Mouse (Mus musculus) myocyte (in vitro differentiated cells): ENCODE data around the gene Aldh1l1. TPM values are rescaled to one million over a fixed set of nuclear protein-coding genes. Genes with fewer than 3 reads are reported as not detected.
"Not testable (repeated sequence)": the region's sequence is repeated elsewhere in the genome, so short reads cannot be mapped to it uniquely, and the experiment has no call there.

Source experiments
- H3K27me3 ChIP-seq: one replicate; pipeline ENCODE4 v1.6.1; 2011; ENCODE audit not compliant: control insufficient read depth, insufficient read depth, insufficient read length
- H3K36me3 ChIP-seq: one replicate; pipeline ENCODE4 v1.6.1; 2011; ENCODE audit not compliant: control insufficient read depth, insufficient read depth
- H3K4me2 ChIP-seq: one replicate; pipeline ENCODE4 v1.6.1; 2011; ENCODE audit warnings: low read depth, control low read depth
- H3K4me3 ChIP-seq: one replicate; pipeline ENCODE4 v1.5.1; 2011; ENCODE audit warnings: mild to moderate bottlenecking, control low read depth, moderate library complexity
- H3K79me2 ChIP-seq: one replicate; pipeline ENCODE4 v1.6.1; 2011; ENCODE audit not compliant: control insufficient read depth, insufficient read depth
- H3ac ChIP-seq: one replicate; pipeline ENCODE4 v1.6.1; 2011; ENCODE audit not compliant: control insufficient read depth, insufficient read length
- CEBPB ChIP-seq: IDR thresholded peaks from 2 replicates; pipeline ENCODE4 v1.6.1; 2011; ENCODE audit warnings: mild to moderate bottlenecking, moderate library complexity; ENCODE audit not compliant: poor library complexity, insufficient read depth, severe bottlenecking
- E2F4 ChIP-seq: IDR thresholded peaks from one replicate; pipeline ENCODE4 v1.6.1; 2011; ENCODE audit warnings: mild to moderate bottlenecking, control low read depth, moderate library complexity; ENCODE audit not compliant: insufficient read depth
- MAX ChIP-seq: IDR thresholded peaks from one replicate; pipeline ENCODE4 v1.6.1; 2011; ENCODE audit warnings: low read depth, mild to moderate bottlenecking, control low read depth
- MYOD1 ChIP-seq, 3 experiments: IDR thresholded peaks; one replicate each; pipeline ENCODE4 v1.6.1; 2011; ENCODE audit warnings: control low read depth in 2 of 3, low read depth in 2 of 3, mild to moderate bottlenecking in 2 of 3, moderate library complexity in 1 of 3; ENCODE audit not compliant: insufficient read length in 2 of 3, control insufficient read depth in 1 of 3
- MYOG ChIP-seq, 3 experiments: IDR thresholded peaks; one replicate each; pipeline ENCODE4 v1.6.1; 2011; ENCODE audit warnings: control low read depth in 2 of 3, low read depth in 2 of 3, mild to moderate bottlenecking in 2 of 3; ENCODE audit not compliant: insufficient read length in 2 of 3, control insufficient read depth in 1 of 3, insufficient read depth in 1 of 3
- POLR2A ChIP-seq: IDR thresholded peaks from one replicate; pipeline ENCODE4 v1.6.1; 2011; ENCODE audit warnings: low read depth, mild to moderate bottlenecking, control low read depth, moderate library complexity; ENCODE audit not compliant: insufficient read length
- POLR2AphosphoS2 ChIP-seq: IDR thresholded peaks from one replicate; pipeline ENCODE4 v1.6.1; 2011; ENCODE audit warnings: low read depth, control low read depth; ENCODE audit not compliant: insufficient read length
- REST ChIP-seq: IDR thresholded peaks from one replicate; pipeline ENCODE4 v1.6.1; 2011; ENCODE audit warnings: mild to moderate bottlenecking, control low read depth, moderate library complexity; ENCODE audit not compliant: insufficient read depth, insufficient read length
- SRF ChIP-seq: IDR thresholded peaks from one replicate; pipeline ENCODE4 v1.6.1; 2011; ENCODE audit warnings: low read depth; ENCODE audit not compliant: control insufficient read depth, insufficient read length
- TCF12 ChIP-seq: IDR thresholded peaks from one replicate; pipeline ENCODE4 v1.6.1; 2011; ENCODE audit warnings: mild to moderate bottlenecking, control low read depth; ENCODE audit not compliant: poor library complexity, insufficient read depth, severe bottlenecking
- TCF3 ChIP-seq: IDR thresholded peaks from one replicate; pipeline ENCODE4 v1.6.1; 2011; ENCODE audit warnings: low read depth, control low read depth; ENCODE audit not compliant: insufficient read length
- USF1 ChIP-seq: IDR thresholded peaks from one replicate; pipeline ENCODE4 v1.6.1; 2011; ENCODE audit warnings: low read depth, mild to moderate bottlenecking, control low read depth, moderate library complexity
- polyA plus RNA-seq: library from polyadenylated mRNA; unstranded; fragments of >200 nt; fragmentation: generic; extraction: Trizol; gene quantifications from one replicate; pipeline ENCODE4 v1.2.1, GENCODE M21; 2012; ENCODE audit warnings: missing spikeins

Gene Aldh1l1
- polyA plus RNA-seq, 1 experiment, result 1.1 TPM

DNA sequence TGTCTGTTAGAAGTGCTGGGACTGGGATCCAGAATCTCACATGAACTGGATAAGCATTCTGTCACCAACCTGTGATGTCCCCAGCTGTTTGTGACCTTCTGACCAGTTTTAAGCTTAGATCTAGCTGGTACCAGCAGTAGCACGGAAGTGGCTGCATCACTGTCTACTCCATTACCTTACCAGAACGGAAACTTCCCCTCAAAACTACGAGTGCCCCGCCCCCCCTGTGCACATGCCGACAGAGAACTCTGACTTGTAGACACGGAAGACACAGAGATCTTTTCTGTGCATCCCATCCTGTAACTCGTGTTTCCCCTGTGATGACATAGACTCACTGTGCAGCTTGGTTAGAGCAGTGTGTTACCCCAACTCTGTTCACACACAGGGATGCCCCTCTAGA lies 144.2 kb downstream of the Aldh1l1 start:
- no peak overlapping the region for H3K4me2 ChIP-seq
- H3K79me2 ChIP-seq, result no peaks in the 10 kb centered on the region
- H3K4me3 ChIP-seq, result no peak overlapping the region
- no peak for TF ChIP-seq TCF12
- no peak for TF ChIP-seq MAX
- no peak for TF ChIP-seq POLR2A
- H3K27me3 ChIP-seq, result no peaks in the 10 kb centered on the region
- no peaks in the 10 kb centered on the region for H3K36me3 ChIP-seq
- no peak overlapping the region for H3ac ChIP-seq

DNA sequence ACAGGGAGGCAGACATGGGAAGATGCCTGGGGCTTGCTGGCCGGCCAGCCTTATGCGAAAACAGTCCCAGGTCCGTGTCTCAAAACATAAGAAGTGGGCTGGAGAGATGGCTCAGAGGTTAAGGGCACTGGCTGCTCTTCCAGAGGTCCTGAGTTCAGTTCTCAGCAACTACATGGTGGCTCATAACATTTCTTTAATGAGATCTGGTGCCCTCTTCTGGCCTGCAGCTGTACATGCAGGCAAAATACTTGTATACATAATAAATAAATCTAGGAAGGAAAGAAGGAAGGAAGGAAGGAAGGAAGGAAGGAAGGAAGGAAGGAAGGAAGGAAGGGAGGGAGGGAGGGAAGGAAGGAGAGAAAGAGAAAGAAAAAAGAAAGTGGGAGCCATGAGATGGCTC lies 146.3 kb downstream of the Aldh1l1 start:
- H3ac ChIP-seq, H3K79me2 ChIP-seq, H3K27me3 ChIP-seq, H3K4me3 ChIP-seq, H3K4me2 ChIP-seq, H3K36me3 ChIP-seq: not testable (repeated sequence)

DNA sequence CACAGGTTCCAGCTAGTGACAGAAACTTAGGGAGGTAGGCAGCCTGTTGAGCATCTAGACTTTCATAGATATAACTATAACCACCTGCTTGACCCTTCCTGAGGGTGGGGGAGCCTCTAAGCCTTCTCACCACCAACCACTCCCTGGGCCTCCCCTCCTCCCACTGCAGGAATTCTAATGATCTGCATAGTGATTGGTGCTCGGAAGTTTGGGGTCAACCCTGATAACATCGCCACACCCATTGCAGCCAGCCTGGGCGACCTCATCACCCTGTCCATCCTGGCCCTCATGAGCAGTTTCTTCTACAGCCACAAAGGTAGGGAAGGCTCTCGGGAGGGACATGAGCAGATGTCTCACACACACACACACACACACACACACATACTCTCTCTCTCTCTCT lies 148.9 kb downstream of the Aldh1l1 start:
- Histone ChIP-seq H3ac (no peak overlapping the region), H3K36me3 (no peaks in the 10 kb centered on the region), H3K27me3 (no peaks in the 10 kb centered on the region), H3K4me2 (no peak overlapping the region), H3K4me3 (no peak overlapping the region), H3K79me2 (no peaks in the 10 kb centered on the region)
- TF ChIP-seq MYOD1 (IDR thresholded peaks at IDR 0.05; ENCODE audit: control insufficient read depth in 1 of 3, insufficient read length in 2 of 3, low read depth in 2 of 3) (no peak), CEBPB (no peak), TCF3 (no peak), USF1 (no peak), POLR2A (no peak), SRF (no peak), MYOG (IDR thresholded peaks at IDR 0.05; ENCODE audit: control insufficient read depth in 1 of 3, insufficient read depth in 1 of 3, insufficient read length in 2 of 3, low read depth in 2 of 3) (no peak), TCF12 (no peak), MAX (no peak), POLR2AphosphoS2 (no peak)

DNA sequence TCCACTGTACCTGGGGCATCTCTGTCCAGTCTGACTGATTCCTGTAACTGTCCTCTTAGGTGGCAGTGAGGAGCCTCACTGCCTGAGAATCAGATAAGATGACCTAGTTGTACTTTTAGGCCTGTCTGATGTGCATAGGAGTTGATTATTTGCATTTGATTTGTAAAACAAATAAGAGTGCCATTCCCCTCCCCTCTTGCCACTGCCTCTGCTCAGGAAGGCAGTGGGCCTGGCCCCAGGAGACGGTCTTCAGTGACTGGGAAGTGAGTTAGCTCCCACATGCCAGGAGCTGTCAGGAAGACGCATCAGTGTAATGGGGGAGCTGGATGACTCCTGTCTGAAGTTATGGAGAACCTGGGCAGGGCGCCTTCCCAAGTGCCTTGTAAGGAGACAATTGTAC lies 149.4 kb downstream of the Aldh1l1 start:
- Histone ChIP-seq H3K27me3 (no peaks in the 10 kb centered on the region), H3K4me2 (no peak overlapping the region), H3K36me3 (no peaks in the 10 kb centered on the region), H3ac (no peak overlapping the region), H3K4me3 (no peak overlapping the region), H3K79me2 (no peaks in the 10 kb centered on the region)
- TF ChIP-seq SRF, result no peak
- no peak for TF ChIP-seq TCF12
- TF ChIP-seq MAX, result no peak
- TF ChIP-seq MYOG (IDR thresholded peaks at IDR 0.05; ENCODE audit: control insufficient read depth in 1 of 3, insufficient read depth in 1 of 3, insufficient read length in 2 of 3, low read depth in 2 of 3), result no peak
- TF ChIP-seq MYOD1 (IDR thresholded peaks at IDR 0.05; ENCODE audit: control insufficient read depth in 1 of 3, insufficient read length in 2 of 3, low read depth in 2 of 3), result no peak
- no peak for TF ChIP-seq CEBPB
- no peak for TF ChIP-seq USF1
- TF ChIP-seq E2F4, result no peak
- no peak for TF ChIP-seq REST
- no peak for TF ChIP-seq POLR2A
- TF ChIP-seq POLR2AphosphoS2, result no peak
- TF ChIP-seq TCF3, result no peak

DNA sequence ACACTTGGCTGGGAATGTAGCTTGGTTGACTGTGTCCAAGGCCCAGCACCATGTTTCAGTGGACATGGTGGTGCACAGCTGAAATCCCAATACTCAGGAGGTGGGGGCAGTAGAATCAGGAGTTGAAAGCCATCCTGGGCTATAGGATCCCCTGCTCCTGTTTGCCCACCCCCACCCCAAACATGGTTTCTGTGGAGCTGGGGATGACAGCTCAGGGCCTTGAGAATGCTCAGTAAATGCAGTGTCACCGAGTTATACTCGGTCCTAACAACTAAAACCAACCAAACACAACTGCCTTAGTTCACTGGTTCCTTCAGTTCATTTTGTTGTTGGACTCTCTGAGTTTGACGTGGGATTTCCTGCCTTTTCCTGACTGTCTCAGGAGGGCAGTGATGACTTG lies 156.8 kb downstream of the Aldh1l1 start:
- no peak overlapping the region for H3ac ChIP-seq
- H3K79me2 ChIP-seq, result no peaks in the 10 kb centered on the region
- TF ChIP-seq SRF (no peak), MYOG (IDR thresholded peaks at IDR 0.05; ENCODE audit: control insufficient read depth in 1 of 3, insufficient read depth in 1 of 3, insufficient read length in 2 of 3, low read depth in 2 of 3) (no peak), TCF12 (no peak), MAX (no peak), TCF3 (no peak), MYOD1 (IDR thresholded peaks at IDR 0.05; ENCODE audit: control insufficient read depth in 1 of 3, insufficient read length in 2 of 3, low read depth in 2 of 3) (no peak), REST (no peak), POLR2A (no peak), POLR2AphosphoS2 (no peak), CEBPB (no peak)
- H3K4me3 ChIP-seq, result no peak overlapping the region
- H3K36me3 ChIP-seq, result no peaks in the 10 kb centered on the region
- peaks cover 17% of the 10 kb centered on the region for H3K27me3 ChIP-seq
- no peak overlapping the region for H3K4me2 ChIP-seq
